Mouse (Mus musculus): ENCODE measurements at regions not wholly inside any gene's neighbourhood (a gene's known extent, or its start where the extent isn't known, plus 50 kb on each side); places are given as distances from the start of the nearest gene placed in this dataset.

DNA sequence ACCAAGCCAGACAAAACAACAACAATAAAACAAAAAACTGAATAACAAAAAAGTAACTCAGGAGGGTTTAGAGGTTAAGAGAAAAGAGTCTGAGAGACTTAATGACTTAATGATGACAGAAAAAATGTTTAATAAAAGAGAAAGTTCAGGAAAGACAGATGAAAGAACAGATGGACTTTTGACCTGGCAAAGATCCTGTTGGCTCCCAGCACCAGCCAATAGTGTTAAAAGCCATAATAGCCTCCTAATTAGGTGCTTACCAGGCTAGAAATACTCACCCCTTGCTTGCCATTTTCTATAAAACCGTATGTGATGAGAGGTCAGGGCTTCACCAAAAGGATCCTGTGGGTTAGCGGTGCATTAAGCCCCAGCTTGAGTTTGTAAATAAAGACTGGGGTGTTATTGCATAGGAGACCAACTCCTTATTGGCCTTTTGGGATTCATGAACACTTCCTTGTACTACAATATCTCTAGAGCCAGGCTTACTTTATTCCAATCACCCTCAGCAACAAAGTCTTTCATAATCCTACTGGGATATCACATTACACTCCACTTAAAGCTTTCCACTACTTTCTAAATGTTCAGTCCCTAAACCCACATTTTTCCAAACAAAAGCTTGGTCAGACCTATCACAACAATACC is 282.1 kb upstream of the Rasa1 start:
- DNase-seq = no peak

DNA sequence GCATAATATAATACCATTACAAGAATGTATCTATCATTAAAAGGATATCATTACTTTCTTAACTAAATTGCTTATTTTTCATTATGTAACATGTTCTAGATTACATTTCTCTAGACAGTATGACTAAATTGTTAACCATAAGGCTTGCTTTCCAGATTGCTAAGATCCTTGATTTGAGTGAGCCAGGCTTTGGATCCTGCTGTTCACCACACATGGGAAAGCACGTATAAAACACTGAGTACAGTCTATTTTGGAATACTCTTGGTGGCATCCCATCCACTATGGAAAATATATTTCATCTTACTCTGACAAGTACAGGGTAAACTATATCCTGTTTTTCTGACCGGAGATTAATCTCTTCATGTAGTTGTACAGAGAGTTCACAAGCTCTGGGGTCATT is 268.9 kb upstream of the Rasa1 start:
- DNase-seq = no peak

DNA sequence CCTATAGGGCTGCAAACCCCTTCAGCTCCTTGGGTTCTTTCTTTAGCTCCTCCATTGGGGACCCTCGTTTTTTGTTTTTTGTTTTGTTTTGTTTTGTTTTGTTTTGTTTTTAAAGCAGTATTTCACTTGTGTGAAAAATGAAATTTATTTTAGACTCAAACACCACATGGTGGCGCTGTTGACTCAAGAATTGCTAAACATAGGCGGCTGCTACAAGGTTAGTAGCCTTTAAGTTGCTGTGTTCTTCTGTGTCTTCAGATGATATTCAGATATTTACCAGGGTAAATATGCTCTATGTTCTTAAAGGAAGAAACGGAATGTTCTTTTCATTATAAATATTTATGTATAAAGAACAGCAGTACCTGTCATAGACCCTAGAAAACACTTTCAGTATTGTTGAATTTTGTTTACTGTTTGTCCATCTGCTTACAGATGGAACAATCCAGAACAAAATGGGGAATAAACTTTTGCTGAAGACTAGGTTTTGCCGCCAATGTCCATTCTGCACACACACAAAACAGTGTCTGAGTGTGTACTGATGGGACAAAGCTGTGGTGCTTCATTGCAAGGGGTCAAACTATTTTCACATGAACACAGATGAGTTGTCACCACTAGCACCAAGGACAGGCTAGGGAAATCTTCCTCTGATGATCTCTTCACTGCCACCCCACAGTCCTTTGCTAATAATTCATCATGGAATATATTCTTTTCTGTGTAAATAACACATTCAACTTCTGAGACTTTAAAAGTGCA is 267.3 kb upstream of the Rasa1 start:
- peak in 1 of 2 experiments; percentile 66 for DNase-seq

DNA sequence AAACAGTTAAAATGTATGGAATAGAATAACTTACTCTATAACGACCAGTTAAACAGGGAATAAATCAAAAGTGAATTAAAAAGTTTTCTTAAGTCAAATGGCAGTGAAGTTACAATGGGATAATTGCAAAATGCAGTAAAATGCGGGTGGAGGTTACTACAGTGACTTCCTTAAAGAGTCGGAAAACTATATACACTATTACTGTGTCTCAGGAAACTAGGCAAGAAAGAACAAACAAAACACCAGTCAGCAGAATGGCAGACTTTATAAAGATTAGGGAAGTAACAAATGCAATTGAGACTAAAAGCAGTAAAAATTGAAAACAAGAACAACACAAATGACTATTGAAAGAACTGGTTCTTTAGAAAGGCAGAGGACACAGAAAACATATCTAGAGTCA is 264.1 kb upstream of the Rasa1 start:
- DNase-seq = no peak

DNA sequence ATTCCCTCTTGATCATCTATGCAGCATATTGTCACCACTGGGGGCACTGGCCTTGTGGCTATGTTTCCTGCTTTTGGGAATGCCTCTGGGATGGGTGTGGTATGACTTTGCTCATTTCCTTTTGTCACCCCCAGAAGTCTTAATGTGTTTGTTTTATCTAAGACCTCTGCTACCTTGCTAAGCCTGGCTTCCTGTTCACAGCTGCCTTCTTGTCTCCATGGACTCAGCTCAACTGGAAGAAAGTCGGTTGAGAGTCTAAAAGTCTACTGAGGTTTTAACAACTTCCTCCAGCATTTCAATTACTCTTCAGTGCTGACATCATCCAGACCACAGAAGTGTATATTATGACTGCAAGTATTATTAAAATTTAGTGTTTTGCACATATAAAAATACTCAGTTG is 220.7 kb upstream of the Rasa1 start:
- DNase-seq = no peak

DNA sequence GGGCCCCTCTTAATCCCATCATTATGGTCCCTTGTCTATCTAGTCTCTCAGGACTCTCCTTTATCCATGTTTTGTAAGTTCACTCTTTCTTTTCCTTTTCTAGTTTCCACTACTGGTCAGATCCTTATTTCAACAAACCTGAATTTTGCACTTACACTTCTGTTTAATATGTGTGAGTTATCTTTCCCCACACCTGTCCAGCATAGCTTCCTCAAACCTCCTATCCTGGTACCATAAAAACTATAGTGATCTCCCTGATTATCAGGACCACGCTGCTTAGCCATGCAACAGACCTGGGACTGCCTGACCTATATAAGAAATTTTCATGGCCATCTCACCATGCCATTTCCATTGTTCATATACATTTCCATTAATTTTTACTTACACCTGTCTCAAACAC is 219.6 kb upstream of the Rasa1 start:
- no peak for DNase-seq

DNA sequence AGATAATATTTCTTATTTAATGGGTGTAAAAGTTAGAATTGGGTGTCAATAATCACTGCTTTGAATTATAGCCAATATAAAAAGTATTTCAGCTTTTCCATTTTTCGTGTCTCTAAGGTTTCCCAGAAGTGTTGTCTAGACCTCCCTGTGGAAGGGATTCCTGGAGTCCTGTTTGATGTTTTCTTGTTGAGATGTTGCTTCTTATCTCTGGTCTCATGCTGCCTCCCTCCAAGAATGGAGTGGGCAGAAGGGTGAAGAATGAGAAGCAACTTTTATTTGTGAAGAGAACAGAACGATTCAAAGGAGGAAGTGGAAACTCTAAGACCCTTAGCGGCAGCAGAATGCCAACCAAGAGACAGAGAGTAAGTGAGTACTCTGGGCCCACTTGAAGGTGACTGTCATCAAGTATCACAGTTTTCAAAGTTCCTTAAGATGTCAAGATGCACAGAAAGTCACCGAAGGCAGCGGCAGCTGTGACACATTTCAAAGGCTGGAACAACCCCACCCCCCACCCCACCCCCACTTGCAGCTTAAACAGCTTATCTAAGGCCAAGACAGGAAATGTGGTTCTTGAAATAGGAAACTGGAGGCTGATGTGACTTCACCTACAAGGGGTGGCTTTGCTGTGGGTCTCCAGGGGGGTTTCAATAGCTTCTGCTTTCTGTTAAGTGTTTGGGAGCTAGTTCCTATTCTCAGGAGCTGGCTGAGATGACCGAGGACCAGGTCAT is 218.6 kb upstream of the Rasa1 start:
- DNase-seq = no peak

DNA sequence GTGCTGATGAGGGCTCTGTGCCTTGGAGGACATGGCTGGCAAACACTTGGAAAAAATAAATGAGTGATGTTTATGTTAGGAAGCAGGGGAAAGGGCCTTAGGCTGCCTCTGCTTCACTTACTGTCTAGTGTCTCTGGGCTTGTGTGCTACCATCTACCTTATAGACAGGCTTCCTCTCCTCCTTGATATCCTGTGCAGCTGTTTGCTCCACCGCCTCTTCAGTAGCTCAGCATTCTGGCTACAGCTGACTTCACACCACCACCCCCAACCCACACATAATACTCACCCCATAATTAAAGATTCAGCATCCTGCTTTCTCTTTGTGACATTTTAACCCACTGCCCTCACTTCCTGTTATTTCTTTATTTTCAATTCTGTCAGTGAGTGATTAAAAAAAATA is 217.9 kb upstream of the Rasa1 start:
- DNase-seq = no peak

DNA sequence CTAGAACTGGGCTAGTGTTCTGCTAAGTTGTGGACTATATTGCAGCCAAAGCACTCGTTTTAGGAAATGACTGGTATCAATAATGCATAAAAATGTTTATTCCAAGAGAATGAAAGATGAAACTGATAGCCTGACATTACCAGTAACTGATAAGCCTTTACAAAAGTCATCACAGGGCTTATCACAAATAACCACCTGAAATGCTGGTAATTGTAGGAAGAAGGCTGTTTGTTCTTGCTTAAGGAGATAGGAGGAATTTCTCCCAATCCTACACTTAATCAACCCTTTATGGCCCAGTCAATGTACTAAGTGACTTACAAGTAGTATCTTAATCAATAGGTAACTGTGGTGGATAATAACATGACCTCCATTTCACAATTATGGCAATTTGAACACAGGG is 217.1 kb upstream of the Rasa1 start:
- DNase-seq = no peak

DNA sequence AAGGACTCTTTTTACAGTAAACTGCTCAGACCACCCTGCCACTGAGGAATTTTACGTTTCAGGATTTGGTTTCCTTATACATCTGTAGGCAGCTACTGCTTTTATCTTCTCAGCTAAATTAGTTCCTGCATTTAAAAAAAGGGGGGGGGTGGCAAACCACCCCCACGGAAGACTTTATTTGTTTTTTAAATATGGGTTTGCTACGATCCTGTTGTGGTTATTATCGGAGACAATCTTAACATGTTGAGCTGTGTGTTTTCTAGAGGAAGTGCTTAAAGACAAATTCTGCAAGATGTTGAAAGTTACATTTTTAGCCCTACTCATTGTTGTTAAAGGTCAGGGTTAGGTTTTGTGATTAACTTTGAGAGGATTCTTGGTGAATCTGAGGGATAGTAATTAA is 216.1 kb upstream of the Rasa1 start:
- no peak for DNase-seq

DNA sequence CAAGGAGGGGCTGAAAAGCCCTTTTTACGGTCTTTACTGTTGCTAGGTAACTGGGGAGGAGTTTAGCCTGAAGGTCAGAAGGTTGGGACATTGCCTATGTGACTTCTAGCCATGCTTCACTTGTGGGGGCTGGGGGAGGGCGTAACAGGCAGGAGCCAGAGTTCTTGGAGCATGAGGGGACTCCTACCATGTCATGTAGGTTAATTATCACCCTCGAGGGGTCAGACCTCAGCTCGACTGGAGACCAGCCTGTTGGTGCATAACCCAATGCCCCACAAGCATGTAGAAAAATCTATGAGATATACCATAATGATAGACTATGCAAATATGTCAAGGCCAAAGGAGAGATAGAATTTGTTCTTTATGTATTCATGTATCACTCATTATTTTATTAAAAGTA is 215.1 kb upstream of the Rasa1 start:
- DNase-seq = no peak

DNA sequence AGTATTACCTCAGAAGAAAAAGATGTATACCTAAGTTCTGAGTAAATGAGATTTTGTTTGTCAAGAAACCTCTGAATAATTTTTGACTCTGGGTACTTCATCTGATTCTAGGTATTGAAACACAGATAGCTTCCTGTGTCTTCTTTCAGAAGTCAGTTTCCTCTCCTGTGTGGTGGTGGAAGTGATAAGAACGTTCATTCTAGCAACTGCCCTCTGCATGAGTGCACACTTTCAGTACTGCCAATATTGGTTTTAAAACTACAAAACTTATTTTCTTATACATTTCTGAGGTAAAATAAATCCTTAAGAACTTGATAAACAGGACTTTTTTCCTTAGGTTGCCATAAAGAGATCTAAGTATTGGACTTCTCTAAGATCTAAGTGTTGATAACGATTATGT is 209.8 kb upstream of the Rasa1 start:
- DNase-seq = no peak

DNA sequence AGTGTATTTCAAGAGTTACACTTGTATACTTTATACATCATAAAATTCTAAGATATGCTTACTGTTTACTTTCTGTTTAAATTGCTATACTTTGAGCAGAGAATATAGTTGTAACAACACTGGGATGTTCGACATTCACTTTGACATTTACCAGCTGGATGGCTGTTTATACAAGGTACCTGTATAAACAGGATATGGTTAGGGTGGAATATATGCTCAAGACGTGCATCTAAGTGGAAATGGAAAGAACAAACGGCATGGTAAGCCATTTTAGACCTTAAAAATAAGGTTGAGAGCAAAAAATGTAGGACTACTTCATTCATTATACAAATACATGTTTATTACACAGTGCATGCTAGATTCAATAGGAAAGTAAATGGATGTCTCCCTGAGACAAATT is 195.9 kb upstream of the Rasa1 start:
- no peak for DNase-seq

DNA sequence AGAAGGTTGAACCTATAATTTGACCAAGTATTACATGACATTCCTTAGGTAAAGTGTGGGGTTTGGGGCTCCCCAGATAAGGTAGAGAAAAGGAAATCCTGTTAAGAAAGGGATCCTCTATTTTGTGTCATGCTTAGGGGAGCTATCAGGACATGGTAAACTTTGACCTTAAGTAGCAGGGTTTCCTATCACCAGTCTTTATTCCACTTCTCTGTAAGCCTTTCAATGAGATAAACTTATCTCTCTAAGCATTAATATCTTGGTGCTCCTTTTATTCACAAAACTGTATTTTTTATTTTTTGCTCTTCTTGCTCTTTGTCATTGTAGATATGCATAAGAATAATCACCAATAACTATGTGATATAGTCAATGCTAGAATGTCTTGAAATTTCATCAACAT is 194.4 kb upstream of the Rasa1 start:
- DNase-seq = no peak

DNA sequence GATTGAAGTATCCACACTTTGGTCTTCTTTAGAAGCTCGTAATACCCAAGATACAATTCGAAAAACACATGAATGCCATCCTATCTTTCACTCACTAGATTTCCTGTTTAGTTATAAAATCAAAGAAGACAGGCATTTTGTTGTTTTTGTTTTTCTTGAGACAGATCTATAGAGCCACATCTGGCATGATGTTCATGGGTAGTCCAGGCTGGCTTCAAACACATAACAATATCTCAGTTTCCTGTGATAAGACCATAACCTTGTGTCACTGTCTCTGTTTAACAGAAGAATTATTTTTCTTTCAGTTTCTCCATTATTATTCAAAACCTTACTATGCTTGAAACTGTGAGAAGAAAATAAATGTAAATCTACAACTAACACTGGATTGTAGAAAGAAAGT is 190.5 kb upstream of the Rasa1 start:
- no peak for DNase-seq

DNA sequence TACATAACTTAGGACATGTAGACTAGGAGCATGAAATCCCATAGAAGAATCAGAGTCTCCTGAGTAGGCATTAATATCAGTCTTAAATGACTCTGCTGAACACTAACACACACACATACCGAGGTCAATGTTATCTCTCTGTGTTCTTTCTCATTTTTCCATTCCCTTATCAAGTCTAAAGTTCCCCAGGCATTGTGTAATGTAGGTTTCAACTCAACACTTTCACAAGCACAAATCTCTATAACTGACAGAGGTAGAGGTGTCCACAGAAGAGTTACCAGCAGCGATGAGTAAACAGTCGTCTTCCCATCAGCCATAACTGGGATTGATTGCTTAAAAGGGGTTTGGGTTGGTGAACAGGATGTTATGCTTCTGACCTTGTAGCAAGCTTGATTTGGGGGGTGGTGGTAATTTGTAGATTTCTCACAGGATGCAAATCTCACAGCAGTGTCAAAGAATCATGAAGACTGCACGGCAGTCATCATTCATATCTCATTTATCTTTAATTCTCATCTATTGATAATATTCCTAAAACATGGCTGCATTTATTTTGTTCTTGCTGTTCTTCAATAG is 187.4 kb upstream of the Rasa1 start:
- DNase-seq = no peak

DNA sequence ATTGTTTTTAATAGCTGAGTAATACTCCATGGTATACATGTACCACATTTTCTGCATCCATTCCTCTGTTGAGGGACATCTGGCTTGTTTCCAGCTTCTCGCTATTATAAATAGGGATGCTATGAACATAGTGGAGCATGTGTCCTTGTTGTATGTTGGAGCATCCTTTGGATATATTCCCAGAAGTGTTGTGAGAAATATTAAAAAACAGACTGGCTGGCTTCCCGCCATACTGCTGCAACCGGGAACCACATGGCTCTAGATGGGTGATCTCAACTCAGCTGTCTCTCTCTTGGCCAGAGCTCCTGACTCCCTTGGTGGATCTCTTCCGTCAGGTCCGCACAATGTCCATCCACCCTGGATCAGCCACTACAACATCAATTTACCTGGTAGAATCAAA is 182.4 kb upstream of the Rasa1 start:
- no peak for DNase-seq

DNA sequence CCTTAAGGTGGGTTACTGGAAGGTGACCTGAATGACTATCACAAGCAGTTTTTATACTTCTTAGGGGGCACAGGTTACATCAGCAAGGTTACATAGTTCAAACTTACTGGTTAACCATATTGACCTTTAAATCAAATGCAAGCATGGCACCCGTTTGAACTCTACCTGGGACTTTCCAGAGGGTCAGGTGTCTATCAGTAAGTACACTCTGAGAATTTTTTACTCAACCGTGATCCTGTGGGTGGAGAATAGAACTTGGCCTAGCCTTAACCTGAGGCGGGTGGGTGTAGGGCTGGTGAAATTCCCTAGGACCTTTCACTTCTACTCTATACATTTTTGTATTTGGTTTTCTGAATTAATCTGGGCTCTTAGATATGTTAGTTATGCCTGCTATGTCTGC is 170.5 kb upstream of the Rasa1 start:
- no peak for DNase-seq

DNA sequence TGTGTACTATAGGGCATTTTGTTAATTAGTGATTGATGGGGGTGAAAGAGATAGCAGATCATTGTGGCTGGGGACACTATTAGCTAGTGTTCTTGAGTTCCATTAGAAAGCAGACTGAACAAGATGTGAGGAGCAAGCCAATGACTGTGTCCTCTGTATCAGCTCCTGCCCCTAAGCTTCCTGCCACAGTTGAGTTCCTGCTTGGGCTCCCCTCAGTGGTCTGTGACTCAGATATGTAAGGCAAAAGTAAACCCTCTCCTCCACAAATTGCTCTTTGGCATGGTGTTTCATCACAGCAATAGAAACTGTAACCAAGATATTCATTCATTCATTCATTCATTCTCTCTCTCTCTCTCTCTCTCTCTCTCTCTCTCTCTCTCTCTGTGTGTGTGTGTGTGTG is 169.7 kb upstream of the Rasa1 start:
- no peak for DNase-seq

DNA sequence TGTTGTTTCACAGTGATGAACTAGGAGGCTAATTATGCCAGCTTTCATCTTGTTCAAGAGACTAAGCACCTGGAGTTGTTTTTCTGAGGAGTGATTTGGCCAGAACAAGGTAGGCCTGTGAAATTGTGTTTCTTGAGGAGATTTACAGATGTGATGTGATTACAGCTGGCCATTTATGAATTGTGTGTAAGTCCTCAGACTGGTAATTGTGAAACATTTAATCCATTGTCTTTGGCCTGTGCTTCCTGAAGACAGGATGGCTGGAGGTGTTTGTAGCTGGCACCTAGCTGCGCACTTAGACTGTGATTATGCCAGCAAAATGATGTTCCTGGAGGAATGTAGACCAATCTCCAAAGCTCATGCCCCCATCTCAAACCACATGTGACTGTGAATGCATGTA is 150.7 kb upstream of the Rasa1 start:
- DNase-seq = no peak

DNA sequence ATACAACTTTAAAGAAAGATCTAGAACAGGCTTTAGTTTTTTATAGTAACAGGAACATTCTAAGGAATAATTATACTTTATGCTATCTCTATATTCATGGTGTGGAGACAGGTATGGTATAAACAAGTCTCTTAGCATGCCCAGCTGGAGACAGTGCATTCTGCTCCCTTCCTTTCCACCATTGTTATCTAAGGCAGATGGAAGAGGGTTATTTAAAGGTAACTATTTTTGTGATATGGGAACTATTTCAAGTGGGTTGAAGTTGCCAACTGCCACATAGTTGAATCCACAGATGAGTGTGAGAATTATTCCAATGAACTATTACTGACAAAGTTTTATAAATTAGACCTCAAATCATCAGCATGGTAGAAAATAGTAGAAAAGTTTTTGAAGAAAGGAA is 148.9 kb upstream of the Rasa1 start:
- DNase-seq = no peak

DNA sequence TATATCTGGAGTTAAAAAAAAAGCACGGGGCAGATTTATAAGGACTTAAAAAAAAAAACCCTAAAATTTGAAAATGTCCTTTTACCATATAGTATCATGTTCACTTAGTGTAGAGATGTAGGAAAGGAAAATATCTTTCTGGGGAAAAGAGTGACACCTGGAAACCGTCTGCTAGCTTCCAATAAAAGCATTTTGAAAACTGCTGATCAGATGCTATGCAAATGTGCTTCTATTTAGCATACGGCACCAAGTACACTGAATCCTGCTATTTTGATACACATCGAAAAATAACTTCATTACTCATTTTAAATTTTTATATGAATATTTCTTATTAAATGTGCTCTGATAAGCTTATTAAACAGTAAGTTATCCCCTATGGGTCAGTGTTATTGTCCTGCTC is 148.1 kb upstream of the Rasa1 start:
- DNase-seq = no peak

DNA sequence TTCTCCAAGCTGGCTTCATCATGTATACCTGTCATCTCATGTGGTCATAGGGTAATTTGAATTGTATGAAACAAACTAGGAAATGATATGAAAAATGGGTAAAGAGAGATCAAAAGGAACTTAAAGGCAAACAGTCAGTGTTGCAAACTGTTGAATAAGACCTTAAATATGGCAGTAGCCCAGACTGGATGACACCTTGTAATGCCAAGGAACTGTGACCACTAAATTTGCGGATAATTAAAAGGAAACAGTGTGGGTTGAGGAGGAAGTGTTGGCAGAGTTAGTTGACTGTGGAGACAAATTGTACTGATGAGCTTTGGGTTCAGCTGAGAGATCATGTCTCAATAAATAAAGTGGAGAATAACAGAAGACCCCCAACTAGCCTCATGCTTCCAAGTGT is 147.3 kb upstream of the Rasa1 start:
- no peak for DNase-seq

DNA sequence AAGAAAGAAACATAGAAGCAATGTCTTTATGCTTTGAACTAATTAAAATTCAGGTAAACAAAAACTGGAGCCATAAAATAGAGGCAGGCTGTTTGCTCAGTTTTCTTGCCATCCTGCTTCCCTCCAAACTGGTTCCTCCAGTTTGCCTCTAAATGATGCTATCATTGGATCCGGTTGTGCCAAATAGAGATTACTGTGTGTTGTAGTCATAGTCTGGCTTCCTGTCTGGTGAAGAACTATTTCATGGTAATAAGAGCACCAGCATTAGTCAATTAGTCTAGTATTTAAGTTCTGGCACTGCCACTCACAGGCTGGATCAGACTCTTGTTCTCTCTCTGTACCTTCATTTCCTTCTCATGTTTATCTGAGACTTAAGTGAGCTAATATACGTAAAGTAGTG is 141.9 kb upstream of the Rasa1 start:
- DNase-seq = no peak
